ENCODE assay signal across 10 mouse cellular contexts in genomic region chr2:27418577-27419070, GRCm38 (mm10). TPM values are rescaled to one million over a fixed set of nuclear protein-coding genes. Genes with fewer than 3 reads are reported as not detected.
A peak's percentile ranks its signal among the peaks of the same experiment; 100 is the strongest.
DNase-seq lines count a peak whose midpoint lies in the region; ATAC-seq and TF ChIP-seq lines count a peak whose summit lies in the region.
"Had no signal": no experiment of that assay in that cellular context is flagged by ENCODE, and none has a peak within 500 bp of the region (broad histone marks: within the 10 kb centered on the region; RNA-seq: fewer than 3 reads in every experiment).

No protein-coding gene starts in this region.

- H3K36me3 ChIP-seq in spleen, adult 2 months (ENCODE audit: control insufficient read depth, insufficient read depth, low read length) = no peaks in the 10 kb centered on the region
- H3K36me3 ChIP-seq in heart, postnatal 0 days (replicated peaks; ENCODE audit: control insufficient read depth, insufficient read depth, low read length) = no peaks in the 10 kb centered on the region
- H3K36me3 ChIP-seq in liver, embryonic 15.5 days (replicated peaks) = no peaks in the 10 kb centered on the region
- H3K36me3 ChIP-seq in small intestine, adult 2 months (ENCODE audit: control insufficient read depth, insufficient read depth, low read length) = no peaks in the 10 kb centered on the region
- H3K36me3 ChIP-seq: G1E had no signal

- no peak for TF ChIP-seq POLR2A in spleen, adult 2 months (IDR thresholded peaks at IDR 0.05; ENCODE audit: low read depth, low read length)
- TF ChIP-seq POLR2A in small intestine, adult 2 months (IDR thresholded peaks at IDR 0.05; ENCODE audit: low read depth, low read length) = no peak

- H3K4me2 ChIP-seq in heart, postnatal 0 days (ENCODE audit: low read depth, low read length) = no peak overlapping the region
- no peak overlapping the region for H3K4me2 ChIP-seq in liver, embryonic 15.5 days

- TF ChIP-seq EP300 in heart, postnatal 0 days (IDR thresholded peaks at IDR 0.05; ENCODE audit: low read depth) = no peak

- no peak for TF ChIP-seq CTCF in spleen, adult 2 months (IDR thresholded peaks at IDR 0.05; ENCODE audit: extremely low read depth, insufficient read depth, insufficient read length, insufficient replicate concordance)
- no peak for TF ChIP-seq CTCF in heart, postnatal 0 days (IDR thresholded peaks at IDR 0.05; ENCODE audit: low read depth)
- TF ChIP-seq CTCF in small intestine, adult 2 months (IDR thresholded peaks at IDR 0.05; ENCODE audit: extremely low read depth, insufficient read length, insufficient replicate concordance, low read depth, low read length) = no peak

- WGBS in spleen, adult 2 months = 28% methylated on average over 6 of the region's 6 CpGs
- 30% methylated on average over 6 of the region's 6 CpGs for WGBS in heart, postnatal 0 days
- WGBS in liver, embryonic 15.5 days (ENCODE audit: insufficient replicate concordance) = 19% methylated on average over 6 of the region's 6 CpGs
- WGBS in small intestine, adult 2 months = 8% methylated on average over 6 of the region's 6 CpGs

- peaks cover 56% of the 10 kb centered on the region for H3K4me1 ChIP-seq in spleen, adult 2 months (ENCODE audit: control insufficient read depth, insufficient read depth, insufficient read length)
- peaks cover 61% of the 10 kb centered on the region for H3K4me1 ChIP-seq in heart, postnatal 0 days (ENCODE audit: control insufficient read depth, insufficient read depth)
- H3K4me1 ChIP-seq in liver, embryonic 15.5 days (replicated peaks) = peaks cover 76% of the 10 kb centered on the region
- H3K4me1 ChIP-seq in small intestine, adult 2 months (ENCODE audit: control insufficient read depth, insufficient read depth, insufficient read length, low read length) = peaks cover 60% of the 10 kb centered on the region

- no peak overlapping the region for H3K9ac ChIP-seq in heart, postnatal 0 days (replicated peaks; ENCODE audit: low read depth, low read length)
- no peak overlapping the region for H3K9ac ChIP-seq in liver, embryonic 15.5 days

- no peak overlapping the region for H3K4me3 ChIP-seq in spleen, adult 2 months (ENCODE audit: extremely low read depth, insufficient read depth, insufficient read length)
- H3K4me3 ChIP-seq in heart, postnatal 0 days (ENCODE audit: low read depth, low read length) = no peak overlapping the region
- H3K4me3 ChIP-seq in liver, embryonic 15.5 days (replicated peaks) = no peak overlapping the region
- no peak overlapping the region for H3K4me3 ChIP-seq in small intestine, adult 2 months (ENCODE audit: low read depth, low read length)

- no peaks in the 10 kb centered on the region for H3K27me3 ChIP-seq in spleen, adult 2 months (ENCODE audit: control insufficient read depth, insufficient read depth, low read length)
- H3K27me3 ChIP-seq in heart, postnatal 0 days (ENCODE audit: control insufficient read depth, insufficient read depth, low read length) = no peaks in the 10 kb centered on the region
- peaks cover 8% of the 10 kb centered on the region for H3K27me3 ChIP-seq in liver, embryonic 15.5 days
- H3K27me3 ChIP-seq in small intestine, adult 2 months (ENCODE audit: control insufficient read depth, insufficient read depth, low read length) = no peaks in the 10 kb centered on the region

- peak overlapping the region; percentile 50 for H3K27ac ChIP-seq in spleen, adult 2 months (ENCODE audit: insufficient read depth, low read length)
- peak overlapping the region; percentile 37; the same call in 1 of the 2 replicates for H3K27ac ChIP-seq in heart, postnatal 0 days (ENCODE audit: low read depth)
- H3K27ac ChIP-seq in liver, embryonic 15.5 days (replicated peaks) = peak overlapping the region; percentile 49; the same call in 1 of the 2 replicates
- H3K27ac ChIP-seq in small intestine, adult 2 months (ENCODE audit: insufficient read depth, low read depth, low read length) = peak overlapping the region; percentile 63

- DNase-seq in spleen, adult 2 months (ENCODE audit: low read depth in 1 of 2, low spot score in 2 of 2) = no peak
- DNase-seq in spleen, postnatal 36 days (ENCODE audit: low spot score in 2 of 2) = no peak
- DNase-seq in heart, postnatal 0 days (ENCODE audit: low spot score) = no peak
- no peak for DNase-seq in left cerebral cortex, adult 18-20 months (ENCODE audit: low spot score in 2 of 2)
- DNase-seq in adipocyte (ENCODE audit: low spot score) = no peak
- DNase-seq in embryo, embryonic 10 days (ENCODE audit: low spot score) = no peak
- DNase-seq: layer of hippocampus, postnatal 36 days had no signal

- no peak for ATAC-seq in heart, postnatal 0 days (ENCODE audit: insufficient read depth, low read depth)
- 0 out of 2 replicates have a peak, but pooled peaks have one; percentile 27 for ATAC-seq in liver, embryonic 15.5 days (ENCODE audit: insufficient read depth)

- no peaks in the 10 kb centered on the region for H3K9me3 ChIP-seq in heart, postnatal 0 days (replicated peaks; ENCODE audit: control insufficient read depth, low read length)
- H3K9me3 ChIP-seq in liver, embryonic 15.5 days (replicated peaks) = no peaks in the 10 kb centered on the region
- H3K9me3 ChIP-seq: G1E had no signal

RNA-seq across cellular contexts. Expression of gene Vav2, which starts 8.2 kb away (rescaled TPM):
- polyA plus RNA-seq in spleen, adult 2 months (2012; rRNA removed) = 53.8 and 67.1 TPM in 2 replicates
- total RNA-seq in heart, postnatal 0 days (2014; rRNA removed; ENCODE audit: low replicate concordance) = 15.6 and 16.8 TPM in 2 replicates
- 2.3 and 2.4 TPM in 2 replicates for polyA plus RNA-seq in heart, postnatal 0 days (2015; fragmentation: Nextera tagmentation; extraction: Ambion mirVana)
- 4.7 and 5.8 TPM in 2 replicates for polyA plus RNA-seq in liver, embryonic 15.5 days (2015; fragmentation: Nextera tagmentation; extraction: Ambion mirVana)
- 21.8 and 59.5 TPM in 2 replicates for polyA plus RNA-seq in small intestine, adult 2 months (2012; rRNA removed)
- 1 to 10 TPM; 7.9 to 9.8 TPM for total RNA-seq in left cerebral cortex, adult 18-20 months (2021)

RNA-seq across cellular contexts. Expression of gene Brd3os, which starts 23.5 kb away (rescaled TPM):
- 1.8 and 2.4 TPM in 2 replicates for polyA plus RNA-seq in spleen, adult 2 months (2012; rRNA removed)
- 0.11 and 1.0 TPM in 2 replicates for total RNA-seq in heart, postnatal 0 days (2014; rRNA removed; ENCODE audit: low replicate concordance)
- polyA plus RNA-seq in heart, postnatal 0 days (2015; fragmentation: Nextera tagmentation; extraction: Ambion mirVana) = 1.9 and 2.2 TPM in 2 replicates
- polyA plus RNA-seq in liver, embryonic 15.5 days (2015; fragmentation: Nextera tagmentation; extraction: Ambion mirVana) = 0.48 and 0.50 TPM in 2 replicates
- 0.81 and 1.4 TPM in 2 replicates for polyA plus RNA-seq in small intestine, adult 2 months (2012; rRNA removed)
- 10 to 100 TPM; 27.8 to 28.3 TPM for total RNA-seq in left cerebral cortex, adult 18-20 months (2021)
